Comparison of ENCODE assay signal across 11 mouse cellular contexts in genomic region chr2:71019277-71019676, GRCm38 (mm10). TPM values are rescaled to one million over a fixed set of nuclear protein-coding genes. Genes with fewer than 3 reads are reported as not detected.
DNase-seq lines count a peak whose midpoint lies in the region; ATAC-seq lines count a peak whose summit lies in the region.
"Had no signal": no experiment of that assay in that cellular context is flagged by ENCODE, and none has a peak within 500 bp of the region (broad histone marks: within the 10 kb centered on the region; RNA-seq: fewer than 3 reads in every experiment).

No protein-coding gene starts in this region.

- no peak overlapping the region for H3K4me3 ChIP-seq in midbrain, embryonic 13.5 days (replicated peaks)
- no peak overlapping the region for H3K4me3 ChIP-seq in midbrain, embryonic 11.5 days (ENCODE audit: low read depth, low read length)
- H3K4me3 ChIP-seq in heart, embryonic 14.5 days (ENCODE audit: control insufficient read depth in 1 of 2, insufficient read depth in 1 of 2, low read depth in 1 of 2, low read length in 2 of 2) = no peak overlapping the region
- H3K4me3 ChIP-seq in macrophage (ENCODE audit: inconsistent target) = no peak overlapping the region
- no peak overlapping the region for H3K4me3 ChIP-seq in kidney, embryonic 16.5 days (ENCODE audit: low read length)
- no peak overlapping the region for H3K4me3 ChIP-seq in limb, embryonic 10.5 days
- H3K4me3 ChIP-seq: erythroblast, embryonic 14.5 days; midbrain, embryonic 12.5 days had no signal

- WGBS in midbrain, embryonic 13.5 days = 53% methylated on average over 9 of the region's 9 CpGs
- WGBS in midbrain, embryonic 11.5 days = 69% methylated on average over 9 of the region's 9 CpGs
- 45% methylated on average over 9 of the region's 9 CpGs for WGBS in heart, embryonic 14.5 days
- WGBS in macrophage (ENCODE audit: missing documents) = 93% methylated on average over 9 of the region's 9 CpGs
- 65% methylated on average over 9 of the region's 9 CpGs for WGBS in kidney, embryonic 16.5 days
- WGBS in limb, embryonic 10.5 days = 63% methylated on average over 9 of the region's 9 CpGs

- DNase-seq in gastrocnemius, postnatal 10 days = peak; percentile 18
- DNase-seq in gastrocnemius, postnatal 36 days = no peak
- DNase-seq in midbrain, embryonic 11.5 days (ENCODE audit: low spot score, missing footprints) = no peak
- no peak for DNase-seq in limb, embryonic 10.5 days (ENCODE audit: low spot score)

- no peak overlapping the region for H3K9ac ChIP-seq in midbrain, embryonic 13.5 days (replicated peaks)
- H3K9ac ChIP-seq in midbrain, embryonic 11.5 days (ENCODE audit: low read length) = no peak overlapping the region
- peak overlapping the region; percentile 31; the same call in 1 of the 2 replicates for H3K9ac ChIP-seq in heart, embryonic 14.5 days (ENCODE audit: low read length)
- H3K9ac ChIP-seq in kidney, embryonic 16.5 days (replicated peaks; ENCODE audit: low read length) = no peak overlapping the region
- H3K9ac ChIP-seq: midbrain, embryonic 12.5 days had no signal

- peaks cover 21% of the 10 kb centered on the region for H3K4me1 ChIP-seq in midbrain, embryonic 13.5 days (replicated peaks)
- no peaks in the 10 kb centered on the region for H3K4me1 ChIP-seq in midbrain, embryonic 11.5 days (ENCODE audit: control insufficient read depth, insufficient read depth, low read length)
- peaks cover 4 to 9% of the 10 kb centered on the region in 2 experiments for H3K4me1 ChIP-seq in heart, embryonic 14.5 days (ENCODE audit: control insufficient read depth in 2 of 2, insufficient read depth in 2 of 2, low read length in 2 of 2)
- H3K4me1 ChIP-seq in kidney, embryonic 16.5 days (ENCODE audit: insufficient read depth, low read length) = no peaks in the 10 kb centered on the region
- no peaks in the 10 kb centered on the region for H3K4me1 ChIP-seq in limb, embryonic 10.5 days

- no peak overlapping the region; the same call in 1 of the 2 replicates for H3K27ac ChIP-seq in midbrain, embryonic 13.5 days
- no peak overlapping the region for H3K27ac ChIP-seq in midbrain, embryonic 11.5 days (ENCODE audit: low read depth, low read length)
- H3K27ac ChIP-seq in heart, embryonic 14.5 days (replicated peaks in 1 of 2; ENCODE audit: control insufficient read depth in 1 of 2, insufficient read depth in 1 of 2, low read depth in 2 of 2, low read length in 2 of 2) = peak overlapping the region; percentile 78 to 79
- peak overlapping the region; percentile 10 for H3K27ac ChIP-seq in macrophage
- no peak overlapping the region for H3K27ac ChIP-seq in kidney, embryonic 16.5 days (ENCODE audit: low read length)
- H3K27ac ChIP-seq in limb, embryonic 10.5 days = no peak overlapping the region

- no peak overlapping the region for H3K4me2 ChIP-seq in midbrain, embryonic 13.5 days (replicated peaks)
- H3K4me2 ChIP-seq in midbrain, embryonic 11.5 days = no peak overlapping the region
- peak overlapping the region; percentile 17 for H3K4me2 ChIP-seq in heart, embryonic 14.5 days (ENCODE audit: low read length)
- no peak overlapping the region for H3K4me2 ChIP-seq in kidney, embryonic 16.5 days (replicated peaks; ENCODE audit: low read depth, low read length)
- H3K4me2 ChIP-seq: midbrain, embryonic 12.5 days had no signal

- intact Hi-C loops in gastrocnemius, postnatal 36 days (cut with DNase I) = no loop called here

- no peaks in the 10 kb centered on the region for H3K36me3 ChIP-seq in midbrain, embryonic 13.5 days
- no peaks in the 10 kb centered on the region for H3K36me3 ChIP-seq in midbrain, embryonic 11.5 days (ENCODE audit: control insufficient read depth, insufficient read depth, low read length)
- no peaks in the 10 kb centered on the region for H3K36me3 ChIP-seq in heart, embryonic 14.5 days (ENCODE audit: control insufficient read depth, insufficient read depth, low read length)
- H3K36me3 ChIP-seq in macrophage (ENCODE audit: inconsistent target) = no peaks in the 10 kb centered on the region
- H3K36me3 ChIP-seq in kidney, embryonic 16.5 days (ENCODE audit: insufficient read depth, low read length) = no peaks in the 10 kb centered on the region
- H3K36me3 ChIP-seq in limb, embryonic 10.5 days = peaks cover 4% of the 10 kb centered on the region; the same call in 1 of the 2 replicates
- H3K36me3 ChIP-seq: midbrain, embryonic 12.5 days had no signal

- ATAC-seq in midbrain, embryonic 13.5 days = 0 out of 2 replicates have a peak, but pooled peaks have one; percentile 34
- no peak for ATAC-seq in midbrain, embryonic 11.5 days (ENCODE audit: low FRiP score)
- no peak for ATAC-seq in heart, embryonic 14.5 days (ENCODE audit: insufficient number of reproducible peaks, insufficient read depth, low FRiP score, low read depth)
- no peak for ATAC-seq in kidney, embryonic 16.5 days (ENCODE audit: low FRiP score, low TSS enrichment)
- ATAC-seq: intestine, embryonic 16.5 days had no signal

- no peaks in the 10 kb centered on the region for H3K79me2 ChIP-seq in macrophage (ENCODE audit: inconsistent target)

- H3K9me3 ChIP-seq in midbrain, embryonic 13.5 days = no peaks in the 10 kb centered on the region
- no peaks in the 10 kb centered on the region for H3K9me3 ChIP-seq in midbrain, embryonic 11.5 days (ENCODE audit: control insufficient read depth, low read length)
- H3K9me3 ChIP-seq in heart, embryonic 14.5 days (ENCODE audit: control insufficient read depth, low read length) = no peaks in the 10 kb centered on the region
- H3K9me3 ChIP-seq in kidney, embryonic 16.5 days (ENCODE audit: low read length) = no peaks in the 10 kb centered on the region
- H3K9me3 ChIP-seq in limb, embryonic 10.5 days (replicated peaks) = no peaks in the 10 kb centered on the region
- H3K9me3 ChIP-seq: midbrain, embryonic 12.5 days had no signal

- no peaks in the 10 kb centered on the region for H3K27me3 ChIP-seq in midbrain, embryonic 13.5 days
- no peaks in the 10 kb centered on the region for H3K27me3 ChIP-seq in midbrain, embryonic 11.5 days (ENCODE audit: control insufficient read depth, insufficient read depth, low read length)
- H3K27me3 ChIP-seq in heart, embryonic 14.5 days (ENCODE audit: control insufficient read depth, insufficient read depth, low read length) = no peaks in the 10 kb centered on the region
- H3K27me3 ChIP-seq in kidney, embryonic 16.5 days (ENCODE audit: insufficient read depth, low read length) = no peaks in the 10 kb centered on the region
- H3K27me3 ChIP-seq in limb, embryonic 10.5 days (ENCODE audit: low read depth, poor library complexity, severe bottlenecking) = no peaks in the 10 kb centered on the region
- H3K27me3 ChIP-seq: midbrain, embryonic 12.5 days had no signal

RNA-seq across cellular contexts. Expression of gene Dcaf17, which starts 35.9 kb away (rescaled TPM):
- total RNA-seq in gastrocnemius, postnatal 10 days (2021) = 1 to 10 TPM; 4.4 to 7.5 TPM
- total RNA-seq in gastrocnemius, postnatal 36 days (2021) = 1 to 10 TPM; 3.6 to 3.9 TPM
- 36.5 and 38.6 TPM in 2 replicates for polyA plus RNA-seq in midbrain, embryonic 13.5 days (2015; fragmentation: Nextera tagmentation; extraction: Ambion mirVana)
- polyA plus RNA-seq in midbrain, embryonic 11.5 days (2014; fragmentation: Nextera tagmentation; extraction: Ambion mirVana) = 40.5 and 43.4 TPM in 2 replicates
- polyA plus RNA-seq in heart, embryonic 14.5 days (2014; fragmentation: Nextera tagmentation; extraction: Ambion mirVana) = 19.0 and 22.0 TPM in 2 replicates
- 10 to 100 TPM in 24 of 26 experiments, 1 to 10 TPM in 2; 8.0 to 73.9 (median 36.3) TPM for total RNA-seq in macrophage (2018; cell fraction: chromatin; rRNA removed)
- 10 to 100 TPM in 16 of 26 experiments, 1 to 10 TPM in 10; 5.6 to 13.2 (median 10.7) TPM for total RNA-seq in macrophage (2018; cell fraction: cytosol; rRNA removed)
- 10 to 100 TPM in 20 of 26 experiments, 1 to 10 TPM in 6; 6.1 to 57.5 (median 22.0) TPM for total RNA-seq in macrophage (2018; cell fraction: nucleus; rRNA removed)
- 7.1 to 9.2 TPM (median 8.6 TPM) in 3 replicates for polyA plus RNA-seq in macrophage (2018)
- 37.7 and 39.0 TPM in 2 replicates for polyA plus RNA-seq in kidney, embryonic 16.5 days (2015; fragmentation: Nextera tagmentation; extraction: Ambion mirVana)
- polyA plus RNA-seq in limb, embryonic 10.5 days (2016; fragmentation: Nextera tagmentation; extraction: Ambion mirVana) = 30.6 and 31.1 TPM in 2 replicates

RNA-seq across cellular contexts. Expression of gene Mettl8, which starts 36.1 kb away (rescaled TPM):
- 1 to 10 TPM; 7.4 to 8.7 TPM for total RNA-seq in gastrocnemius, postnatal 10 days (2021)
- 1 to 10 TPM; 4.8 TPM for total RNA-seq in gastrocnemius, postnatal 36 days (2021)
- 13.4 and 15.8 TPM in 2 replicates for polyA plus RNA-seq in midbrain, embryonic 13.5 days (2015; fragmentation: Nextera tagmentation; extraction: Ambion mirVana)
- 22.3 and 22.8 TPM in 2 replicates for polyA plus RNA-seq in midbrain, embryonic 11.5 days (2014; fragmentation: Nextera tagmentation; extraction: Ambion mirVana)
- polyA plus RNA-seq in heart, embryonic 14.5 days (2014; fragmentation: Nextera tagmentation; extraction: Ambion mirVana) = 10.0 and 12.9 TPM in 2 replicates
- total RNA-seq in macrophage (2018; cell fraction: chromatin; rRNA removed) = 10 to 100 TPM in 20 of 26 experiments, 1 to 10 TPM in 6; 2.3 to 57.9 (median 32.5) TPM
- 10 to 100 TPM in 1 of 26 experiments, 1 to 10 TPM in 25; 3.9 to 10.7 (median 7.3) TPM for total RNA-seq in macrophage (2018; cell fraction: cytosol; rRNA removed)
- 10 to 100 TPM in 19 of 26 experiments, 1 to 10 TPM in 7; 2.1 to 47.6 (median 18.3) TPM for total RNA-seq in macrophage (2018; cell fraction: nucleus; rRNA removed)
- polyA plus RNA-seq in macrophage (2018) = 8.9 to 12.9 TPM (median 9.9 TPM) in 3 replicates
- polyA plus RNA-seq in kidney, embryonic 16.5 days (2015; fragmentation: Nextera tagmentation; extraction: Ambion mirVana) = 17.8 and 22.9 TPM in 2 replicates
- polyA plus RNA-seq in limb, embryonic 10.5 days (2016; fragmentation: Nextera tagmentation; extraction: Ambion mirVana) = 22.9 and 23.1 TPM in 2 replicates

Comparison
In these comparisons a context has a peak if more than half of its experiments do, and no peak if none do; other contexts are left out.
1. H3K27ac ChIP-seq: peak in heart, embryonic 14.5 days (2 of 2) and macrophage (single experiment); none in midbrain, embryonic 13.5 days (single experiment), midbrain, embryonic 11.5 days (single experiment), kidney, embryonic 16.5 days (single experiment) and limb, embryonic 10.5 days (single experiment).